Mouse (Mus musculus) testis, adult 10 weeks (tissue): ENCODE measurements around the gene Mcpt9. TPM values are rescaled to one million over a fixed set of nuclear protein-coding genes. Genes with fewer than 3 reads are reported as not detected.

ENCODE experiments used
- polyA plus RNA-seq: library from polyadenylated mRNA; stranded (reverse); fragments of 350-450 nt; fragmentation: Illumina TruSeq; extraction: RNeasy Lipid Tissue Mini Kit (QIAGEN cat#74804); gene quantifications from one replicate; pipeline ENCODE4 v1.2.3, GENCODE M21; 2014; ENCODE audit warnings: low read depth, low replicate concordance

Gene Mcpt9
- polyA plus RNA-seq: not detected

DNA sequence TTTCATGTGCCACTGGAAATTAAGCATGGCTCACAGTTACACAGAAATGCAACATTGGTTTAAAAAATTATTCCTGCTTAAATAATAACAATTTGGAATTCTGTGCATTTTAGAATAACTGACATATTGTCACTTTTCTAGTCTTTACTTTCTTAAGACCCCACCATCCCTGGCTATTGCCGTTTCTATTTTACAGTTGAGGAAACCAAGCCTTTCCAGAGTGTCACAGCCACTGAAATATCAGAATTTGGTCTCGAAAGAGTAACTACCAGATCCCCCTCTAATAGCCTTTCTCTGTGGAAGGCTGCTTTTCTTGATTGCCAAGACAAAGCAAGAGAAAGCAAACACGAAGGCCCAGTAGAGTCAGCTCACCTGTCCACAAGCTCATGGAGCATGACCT, at the start of gene Mcpt9:
Gene Mcpt9, minus strand, starts transcription at position 101 of the 400 bp plus-strand sequence.

DNA sequence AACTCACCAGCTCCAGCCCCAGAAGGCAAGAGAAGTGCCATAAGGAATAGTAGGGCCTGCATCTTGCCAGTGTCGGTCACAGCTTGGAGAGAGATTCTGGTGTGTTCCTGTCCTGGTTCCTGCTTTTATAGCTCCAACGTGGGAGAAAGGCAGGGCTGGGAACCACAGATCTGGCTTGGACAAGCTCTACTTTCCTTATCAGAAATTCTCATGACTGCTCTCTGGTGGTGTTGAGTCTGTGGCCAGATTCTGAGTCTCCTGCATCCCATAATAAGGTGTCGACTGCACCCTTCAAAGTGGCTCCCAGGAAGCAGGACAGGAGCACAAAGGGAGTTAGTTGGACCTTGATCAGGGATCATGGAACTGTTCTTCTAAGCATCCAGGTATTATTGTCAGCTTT, 31.9 kb upstream of the Mcpt9 start, which contains the start of gene Mcpt4:
Gene Mcpt4, minus strand, starts transcription at position 101 of the 400 bp plus-strand sequence.

DNA sequence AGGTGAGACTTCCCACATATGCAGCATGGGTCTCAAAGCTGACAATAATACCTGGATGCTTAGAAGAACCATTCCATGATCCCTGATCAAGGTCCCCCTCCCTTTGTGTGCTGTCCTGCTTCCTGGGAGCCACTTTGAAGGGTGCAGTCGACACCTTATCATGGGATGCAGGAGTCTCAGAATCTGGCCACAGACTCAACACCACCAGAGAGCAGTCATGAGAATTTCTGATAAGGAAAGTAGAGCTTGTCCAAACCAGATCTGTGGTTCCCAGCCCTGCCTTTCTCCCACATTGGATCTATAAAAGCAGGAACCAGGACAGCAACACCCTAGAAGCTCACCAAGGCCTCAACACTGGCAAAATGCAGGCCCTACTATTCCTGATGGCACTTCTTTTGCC, 11.5 kb upstream of the Mcpt9 start, which contains the start of gene Mcpt2:
Gene Mcpt2, plus strand, starts transcription at position 250 of the 400 bp plus-strand sequence.

DNA sequence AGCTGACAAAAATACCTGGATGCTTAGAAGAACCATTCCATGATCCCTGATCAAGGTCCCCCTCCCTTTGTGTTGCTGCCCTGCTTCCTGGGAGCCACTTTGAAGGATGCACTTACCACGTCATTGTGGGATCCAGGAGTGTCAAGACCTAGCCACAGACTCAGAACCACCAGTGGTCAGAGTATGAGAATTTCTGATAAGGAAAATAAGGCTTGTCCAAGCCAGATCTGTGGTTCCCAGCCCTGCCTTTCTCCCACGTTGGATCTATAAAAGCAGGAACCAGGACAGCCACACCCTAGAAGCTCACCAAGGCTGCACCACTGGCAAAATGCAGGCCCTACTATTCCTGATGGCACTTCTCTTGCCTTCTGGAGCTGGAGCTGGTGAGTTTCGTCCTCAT, 12.6 kb downstream of the Mcpt9 start, which contains the start of gene Mcpt1:
Gene Mcpt1, plus strand, starts transcription at position 301 of the 400 bp plus-strand sequence.

Other genes starting within 250 kb of the Mcpt9 start
- gene Adcy4, start 246.4 kb downstream of the Mcpt9 start, polyA plus RNA-seq: 0.06 TPM
- gene Ripk3, start 241.6 kb downstream of the Mcpt9 start, polyA plus RNA-seq: 0.69 TPM
- 0.11 TPM for gene Nfatc4, start 207.4 kb downstream of the Mcpt9 start, polyA plus RNA-seq
- 0.03 TPM for gene Nynrin, start 176.5 kb downstream of the Mcpt9 start, polyA plus RNA-seq
- 0.38 TPM for gene Cbln3, start 146.1 kb downstream of the Mcpt9 start, polyA plus RNA-seq
- 2.2 TPM for gene Khnyn, start 145.5 kb downstream of the Mcpt9 start, polyA plus RNA-seq
- 15.9 TPM for gene Sdr39u1, start 130.2 kb downstream of the Mcpt9 start, polyA plus RNA-seq
- not detected for gene Cma1, start 85.8 kb downstream of the Mcpt9 start, polyA plus RNA-seq
- gene Cma2, start 79.5 kb downstream of the Mcpt9 start, polyA plus RNA-seq: not detected
- not detected for gene Mcpt1, start 12.5 kb downstream of the Mcpt9 start, polyA plus RNA-seq
- gene Mcpt2, start 11.5 kb upstream of the Mcpt9 start, polyA plus RNA-seq: not detected
- gene Mcpt4, start 31.8 kb upstream of the Mcpt9 start, polyA plus RNA-seq: 0.25 TPM
- gene Mcpt8, start 54.8 kb upstream of the Mcpt9 start, polyA plus RNA-seq: not detected
- not detected for gene Ctsg, start 72.1 kb upstream of the Mcpt9 start, polyA plus RNA-seq
- gene Gzme, start 90.1 kb upstream of the Mcpt9 start, polyA plus RNA-seq: not detected
- gene Gzmd, start 102.1 kb upstream of the Mcpt9 start, polyA plus RNA-seq: not detected
- not detected for gene Gzmg, start 129.1 kb upstream of the Mcpt9 start, polyA plus RNA-seq
- gene Gzmn, start 144.1 kb upstream of the Mcpt9 start, polyA plus RNA-seq: 39.5 TPM
- not detected for gene Gzmf, start 180.9 kb upstream of the Mcpt9 start, polyA plus RNA-seq
- not detected for gene Gzmc, start 204.2 kb upstream of the Mcpt9 start, polyA plus RNA-seq
- gene Gzmb, start 231.8 kb upstream of the Mcpt9 start, polyA plus RNA-seq: not detected